Mouse (Mus musculus): ENCODE measurements at regions not wholly inside any gene's neighbourhood (a gene's known extent, or its start where the extent isn't known, plus 50 kb on each side); places are given as distances from the start of the nearest gene placed in this dataset.

- TF ChIP-seq CTCF (IDR thresholded peaks at IDR 0.05; ENCODE audit: low read depth): no peak
- ATAC-seq: no peak
- Histone ChIP-seq H3K4me1 (replicated peaks; ENCODE audit: control insufficient read depth, insufficient read depth, low read length) (no peaks in the 10 kb centered on the region), H3K9ac (ENCODE audit: low read depth, low read length) (no peak overlapping the region), H3K27me3 (replicated peaks; ENCODE audit: control insufficient read depth, insufficient read depth, low read length) (no peaks in the 10 kb centered on the region), H3K4me3 (ENCODE audit: low read depth, low read length) (no peak overlapping the region), H3K36me3 (ENCODE audit: control insufficient read depth, insufficient read depth) (no peaks in the 10 kb centered on the region), H3K4me2 (replicated peaks; ENCODE audit: low read depth) (no peak overlapping the region), H3K27ac (ENCODE audit: low read depth, low read length) (no peak overlapping the region), H3K9me3 (ENCODE audit: control insufficient read depth) (no peaks in the 10 kb centered on the region)
- 95% methylated on average over 6 of the region's 6 CpGs for WGBS
Measured at GRCm38 (mm10) chr8:23511792-23512191, 1100.6 kb downstream of the Mrps31 start.

DNA sequence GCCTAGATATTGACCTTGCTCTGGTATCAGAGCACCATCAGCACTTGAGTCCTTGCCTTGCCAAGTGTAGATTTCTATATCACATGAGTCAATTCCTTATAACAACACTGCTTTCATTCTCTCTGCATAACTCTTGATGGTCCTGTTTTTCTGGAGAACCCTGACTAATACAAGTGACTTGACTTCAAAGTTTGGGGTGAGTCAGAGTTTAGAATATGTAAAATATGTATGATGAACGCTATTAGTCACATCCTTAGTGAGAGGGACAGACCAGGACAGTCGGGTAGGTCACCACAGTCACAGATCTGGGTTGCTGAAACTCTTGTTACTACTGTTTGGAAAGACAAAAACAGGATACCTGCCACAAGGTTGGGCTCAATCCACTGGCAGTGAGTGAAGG, 1105.3 kb downstream of the Mrps31 start:
- 68% methylated on average over 2 of the region's 2 CpGs for WGBS
- no peak for TF ChIP-seq CTCF (IDR thresholded peaks at IDR 0.05; ENCODE audit: low read depth)
- H3K27ac ChIP-seq (ENCODE audit: low read depth, low read length): no peak overlapping the region

GRCm38 (mm10) chr8:23531551-23532142, 1120.5 kb downstream of the Mrps31 start:
- Histone ChIP-seq H3K4me2 (replicated peaks; ENCODE audit: low read depth) (no peak overlapping the region), H3K36me3 (ENCODE audit: control insufficient read depth, insufficient read depth) (no peaks in the 10 kb centered on the region), H3K4me3 (ENCODE audit: low read depth, low read length) (no peak overlapping the region), H3K27ac (ENCODE audit: low read depth, low read length) (no peak overlapping the region), H3K9me3 (ENCODE audit: control insufficient read depth) (no peaks in the 10 kb centered on the region), H3K27me3 (replicated peaks; ENCODE audit: control insufficient read depth, insufficient read depth, low read length) (no peaks in the 10 kb centered on the region), H3K4me1 (replicated peaks; ENCODE audit: control insufficient read depth, insufficient read depth, low read length) (no peaks in the 10 kb centered on the region), H3K9ac (ENCODE audit: low read depth, low read length) (no peak overlapping the region)
- TF ChIP-seq CTCF (IDR thresholded peaks at IDR 0.05; ENCODE audit: low read depth): peak; percentile 76
- 48% methylated on average over 10 of the region's 10 CpGs for WGBS
- ATAC-seq: no peak

More for the DNA sequence above, 1105.3 kb downstream of the Mrps31 start:
- Histone ChIP-seq H3K9ac (ENCODE audit: low read depth, low read length) (no peak overlapping the region), H3K9me3 (ENCODE audit: control insufficient read depth) (no peaks in the 10 kb centered on the region), H3K36me3 (ENCODE audit: control insufficient read depth, insufficient read depth) (no peaks in the 10 kb centered on the region), H3K27me3 (replicated peaks; ENCODE audit: control insufficient read depth, insufficient read depth, low read length) (no peaks in the 10 kb centered on the region), H3K4me2 (replicated peaks; ENCODE audit: low read depth) (no peak overlapping the region), H3K4me1 (replicated peaks; ENCODE audit: control insufficient read depth, insufficient read depth, low read length) (no peaks in the 10 kb centered on the region), H3K4me3 (ENCODE audit: low read depth, low read length) (no peak overlapping the region)
- no peak for ATAC-seq

DNA sequence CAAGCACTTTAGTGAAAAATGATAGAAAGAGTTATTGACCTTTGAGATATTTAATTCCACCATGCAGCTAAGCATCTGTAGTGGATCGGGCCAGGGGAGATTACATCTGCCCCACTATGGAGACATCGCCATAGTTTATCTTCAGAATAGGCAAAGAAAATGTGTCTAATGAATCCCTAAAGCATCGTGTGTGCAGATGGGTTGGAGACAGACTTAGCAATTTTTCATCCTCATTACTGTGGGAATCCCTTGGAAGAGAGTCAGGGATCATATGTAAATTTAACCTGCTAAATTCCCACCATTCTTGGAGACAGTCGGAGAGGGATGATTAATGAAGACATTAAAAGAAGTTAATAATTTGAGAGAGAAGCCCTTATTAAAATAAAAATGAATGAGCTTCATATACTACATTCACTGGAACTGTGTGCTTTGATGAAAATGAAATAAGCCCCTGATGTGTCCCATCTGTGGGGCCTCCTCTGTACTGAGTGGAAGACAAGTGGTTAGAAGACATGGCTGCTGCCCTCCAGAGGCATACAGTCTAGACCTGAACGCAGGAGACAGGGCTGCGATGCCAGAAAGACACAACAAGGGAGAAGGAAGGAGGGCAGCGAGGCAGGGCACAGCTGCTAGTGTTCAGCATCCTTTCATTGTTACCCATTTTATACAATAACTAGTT, 1126.7 kb downstream of the Mrps31 start:
- TF ChIP-seq CTCF (IDR thresholded peaks at IDR 0.05; ENCODE audit: low read depth): no peak
- no peak for ATAC-seq
- H3K27me3 ChIP-seq (replicated peaks; ENCODE audit: control insufficient read depth, insufficient read depth, low read length): no peaks in the 10 kb centered on the region
- H3K4me1 ChIP-seq (replicated peaks; ENCODE audit: control insufficient read depth, insufficient read depth, low read length): no peaks in the 10 kb centered on the region
- no peaks in the 10 kb centered on the region for H3K9me3 ChIP-seq (ENCODE audit: control insufficient read depth)
- WGBS: 75% methylated on average over 7 of the region's 7 CpGs
- no peaks in the 10 kb centered on the region for H3K36me3 ChIP-seq (ENCODE audit: control insufficient read depth, insufficient read depth)
- no peak overlapping the region for H3K4me3 ChIP-seq (ENCODE audit: low read depth, low read length)
- no peak overlapping the region for H3K27ac ChIP-seq (ENCODE audit: low read depth, low read length)
- H3K4me2 ChIP-seq (replicated peaks; ENCODE audit: low read depth): no peak overlapping the region
- no peak overlapping the region for H3K9ac ChIP-seq (ENCODE audit: low read depth, low read length)

DNA sequence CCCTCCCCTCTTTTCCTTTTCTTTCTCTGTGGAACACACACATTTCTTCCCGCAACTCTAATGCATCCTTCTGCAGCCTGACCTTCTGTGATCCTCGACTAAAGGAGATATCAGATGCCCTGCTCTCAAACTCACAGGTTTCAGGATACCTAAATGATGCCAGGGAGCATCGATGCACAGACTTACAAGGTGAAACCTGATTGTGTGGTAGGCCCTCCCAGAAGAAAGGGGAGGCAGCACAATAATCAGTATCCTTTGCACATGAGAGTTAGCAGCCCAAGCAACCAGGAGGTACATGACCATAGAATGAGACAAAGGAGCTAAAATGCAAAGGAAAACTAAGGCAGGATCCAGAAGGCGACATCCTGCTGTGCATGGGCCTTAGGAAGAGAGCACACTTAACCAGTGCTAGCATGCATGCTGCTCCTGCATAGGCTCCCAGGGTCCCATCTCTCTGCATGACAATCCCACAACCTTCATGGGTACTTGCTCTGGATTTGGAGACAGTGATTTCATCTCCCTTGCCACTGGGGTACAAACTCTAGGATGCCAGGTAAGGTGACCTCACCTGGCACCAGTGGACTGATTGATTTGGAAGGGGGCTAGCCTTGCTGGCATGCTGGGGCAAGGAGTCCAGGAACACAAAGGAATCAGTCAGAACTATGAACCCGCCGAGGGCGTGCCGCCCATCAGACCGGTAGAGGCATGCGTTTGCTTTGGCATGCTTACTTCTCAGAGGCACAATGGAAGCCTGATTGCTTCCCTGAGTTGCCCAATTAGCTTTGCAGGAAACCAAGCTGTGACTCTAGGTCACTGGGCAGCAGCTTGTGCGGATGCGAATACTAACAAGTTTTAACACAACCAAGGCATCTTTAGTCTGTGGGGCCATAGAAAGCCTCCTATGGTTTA, 1142.7 kb downstream of the Mrps31 start:
- Histone ChIP-seq H3K9ac (ENCODE audit: low read depth, low read length) (no peak overlapping the region), H3K27me3 (replicated peaks; ENCODE audit: control insufficient read depth, insufficient read depth, low read length) (no peaks in the 10 kb centered on the region), H3K4me1 (replicated peaks; ENCODE audit: control insufficient read depth, insufficient read depth, low read length) (no peaks in the 10 kb centered on the region), H3K4me3 (ENCODE audit: low read depth, low read length) (no peak overlapping the region), H3K36me3 (ENCODE audit: control insufficient read depth, insufficient read depth) (no peaks in the 10 kb centered on the region), H3K4me2 (replicated peaks; ENCODE audit: low read depth) (no peak overlapping the region), H3K27ac (ENCODE audit: low read depth, low read length) (no peak overlapping the region), H3K9me3 (ENCODE audit: control insufficient read depth) (no peaks in the 10 kb centered on the region)
- TF ChIP-seq CTCF (IDR thresholded peaks at IDR 0.05; ENCODE audit: low read depth): no peak
- no peak for ATAC-seq
- 72% methylated on average over 11 of the region's 12 CpGs for WGBS

DNA sequence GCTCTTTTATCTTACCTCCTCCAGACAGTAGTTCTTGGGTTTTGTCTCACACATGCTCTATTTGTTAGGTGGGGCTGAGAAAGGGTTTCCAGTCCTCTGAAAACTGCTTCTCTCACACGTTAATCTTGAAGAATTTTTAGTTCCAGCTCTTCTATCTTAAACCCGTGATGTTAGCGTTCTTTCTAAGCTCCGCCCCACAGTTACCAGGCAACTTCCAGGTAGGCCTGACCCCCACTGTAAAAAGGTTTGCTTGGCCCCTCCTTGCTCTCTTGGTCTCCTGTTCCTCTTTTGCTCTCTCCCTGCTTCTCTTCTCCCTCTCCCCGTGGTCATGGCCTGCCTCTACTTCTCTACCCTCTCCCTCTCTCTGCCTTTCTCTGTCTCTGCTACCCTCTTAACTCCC, 1149.7 kb downstream of the Mrps31 start:
- no peak overlapping the region for H3K4me2 ChIP-seq (replicated peaks; ENCODE audit: low read depth)
- no peak overlapping the region for H3K4me3 ChIP-seq (ENCODE audit: low read depth, low read length)
- no peak for ATAC-seq
- no peaks in the 10 kb centered on the region for H3K4me1 ChIP-seq (replicated peaks; ENCODE audit: control insufficient read depth, insufficient read depth, low read length)
- H3K9ac ChIP-seq (ENCODE audit: low read depth, low read length): no peak overlapping the region
- H3K27ac ChIP-seq (ENCODE audit: low read depth, low read length): no peak overlapping the region
- no peaks in the 10 kb centered on the region for H3K9me3 ChIP-seq (ENCODE audit: control insufficient read depth)
- WGBS: 72% methylated on average over 5 of the region's 5 CpGs
- H3K36me3 ChIP-seq (ENCODE audit: control insufficient read depth, insufficient read depth): no peaks in the 10 kb centered on the region
- no peaks in the 10 kb centered on the region for H3K27me3 ChIP-seq (replicated peaks; ENCODE audit: control insufficient read depth, insufficient read depth, low read length)
- TF ChIP-seq CTCF (IDR thresholded peaks at IDR 0.05; ENCODE audit: low read depth): no peak
